Comparison of ENCODE assay signal across 28 mouse cellular contexts in genomic region chr14:116761429-116761828, GRCm38 (mm10).
"Had no signal": no experiment of that assay in that cellular context is flagged by ENCODE, and none has a peak within 500 bp of the region (broad histone marks: within the 10 kb centered on the region; RNA-seq: fewer than 3 reads in every experiment).

No protein-coding gene starts in this region.

- H3K36me3 ChIP-seq: heart, embryonic 10.5 days; heart, embryonic 12.5 days; hindbrain, embryonic 10.5 days; hindbrain, embryonic 12.5 days; kidney, embryonic 15.5 days; limb, embryonic 10.5 days; limb, embryonic 12.5 days; liver, embryonic 13.5 days; liver, embryonic 15.5 days had no signal

- H3K4me1 ChIP-seq: heart, embryonic 10.5 days; heart, embryonic 12.5 days; hindbrain, embryonic 10.5 days; hindbrain, embryonic 12.5 days; kidney, embryonic 15.5 days; limb, embryonic 10.5 days; limb, embryonic 12.5 days; liver, embryonic 13.5 days; liver, embryonic 15.5 days had no signal

- DNase-seq: gastrocnemius, adult 2 months; gastrocnemius, postnatal 10 days; gastrocnemius, postnatal 25 days; heart, adult 18-20 months; heart, postnatal 10 days; heart, postnatal 4 days; kidney, adult 11 months; kidney, adult 2 months; kidney, adult 9 months; kidney, postnatal 10 days; kidney, postnatal 25 days; kidney, postnatal 4 days; liver; liver, embryonic 13.5 days had no signal

- H3K4me2 ChIP-seq: heart, embryonic 12.5 days; hindbrain, embryonic 12.5 days; hindbrain, embryonic 14.5 days; kidney, embryonic 15.5 days; limb, embryonic 12.5 days; liver, embryonic 11.5 days; liver, embryonic 13.5 days; liver, embryonic 15.5 days had no signal

- H3K9me3 ChIP-seq: heart, embryonic 10.5 days; heart, embryonic 12.5 days; hindbrain, embryonic 10.5 days; hindbrain, embryonic 12.5 days; kidney, embryonic 15.5 days; limb, embryonic 10.5 days; limb, embryonic 12.5 days; liver, embryonic 13.5 days; liver, embryonic 15.5 days had no signal

- H3K9ac ChIP-seq: heart, embryonic 12.5 days; hindbrain, embryonic 12.5 days; hindbrain, embryonic 14.5 days; kidney, embryonic 15.5 days; limb, embryonic 12.5 days; liver, embryonic 13.5 days; liver, embryonic 15.5 days had no signal

- ATAC-seq: hindbrain, embryonic 16.5 days; intestine, embryonic 16.5 days had no signal

- H3K4me3 ChIP-seq: gastrocnemius, adult 2 months; heart, embryonic 10.5 days; heart, embryonic 12.5 days; hindbrain, embryonic 10.5 days; hindbrain, embryonic 12.5 days; kidney, embryonic 15.5 days; layer of hippocampus, adult 2 months; left cerebral cortex, adult 2 months; limb, embryonic 10.5 days; limb, embryonic 12.5 days; liver, embryonic 13.5 days; liver, embryonic 15.5 days had no signal

- H3K27ac ChIP-seq: gastrocnemius, adult 2 months; heart, embryonic 10.5 days; hindbrain, embryonic 10.5 days; hindbrain, embryonic 12.5 days; hindbrain, embryonic 14.5 days; kidney, embryonic 15.5 days; layer of hippocampus, adult 2 months; left cerebral cortex, adult 2 months; limb, embryonic 10.5 days; limb, embryonic 12.5 days; liver, embryonic 13.5 days; liver, embryonic 15.5 days had no signal

- H3K27me3 ChIP-seq: heart, embryonic 12.5 days; hindbrain, embryonic 12.5 days; kidney, embryonic 15.5 days; limb, embryonic 12.5 days; liver, embryonic 13.5 days; liver, embryonic 15.5 days had no signal
